Mouse (Mus musculus) bone marrow macrophage, adult 2 months (primary cell): Measurements from ENCODE around the gene Cachd1. TPM values are rescaled to one million over a fixed set of nuclear protein-coding genes. Genes with fewer than 3 reads are reported as not detected.

Experiments used
- H3K27ac ChIP-seq: 2 replicates; pipeline ENCODE4 v1.5.1; 2012; ENCODE audit warnings: low read depth, low read length; ENCODE audit not compliant: insufficient read depth
- H3K4me1 ChIP-seq: 2 replicates; pipeline ENCODE4 v1.6.1; 2012; ENCODE audit warnings: low read length; ENCODE audit not compliant: control insufficient read depth, insufficient read depth
- H3K4me3 ChIP-seq: 2 replicates; pipeline ENCODE4 v1.5.1; 2012; ENCODE audit warnings: mild to moderate bottlenecking, low read length, moderate library complexity; ENCODE audit not compliant: insufficient read depth
- CTCF ChIP-seq: IDR thresholded peaks from 2 replicates; pipeline ENCODE4 v1.5.1; 2012; ENCODE audit warnings: low read depth, mild to moderate bottlenecking, low read length, moderate library complexity
- POLR2A ChIP-seq: IDR thresholded peaks from 2 replicates; pipeline ENCODE4 v1.6.1; 2012; ENCODE audit warnings: mild to moderate bottlenecking, low read depth, low read length, borderline replicate concordance
- polyA plus RNA-seq: library from polyadenylated mRNA; stranded (reverse); fragments of >200 nt; gene quantifications from 2 replicates; pipeline ENCODE4 v1.2.4, GENCODE M21; 2012; ENCODE audit not compliant: missing spikeins, insufficient read depth, insufficient read length

Cachd1 gene
- polyA plus RNA-seq, 1 experiment = not detected

DNA sequence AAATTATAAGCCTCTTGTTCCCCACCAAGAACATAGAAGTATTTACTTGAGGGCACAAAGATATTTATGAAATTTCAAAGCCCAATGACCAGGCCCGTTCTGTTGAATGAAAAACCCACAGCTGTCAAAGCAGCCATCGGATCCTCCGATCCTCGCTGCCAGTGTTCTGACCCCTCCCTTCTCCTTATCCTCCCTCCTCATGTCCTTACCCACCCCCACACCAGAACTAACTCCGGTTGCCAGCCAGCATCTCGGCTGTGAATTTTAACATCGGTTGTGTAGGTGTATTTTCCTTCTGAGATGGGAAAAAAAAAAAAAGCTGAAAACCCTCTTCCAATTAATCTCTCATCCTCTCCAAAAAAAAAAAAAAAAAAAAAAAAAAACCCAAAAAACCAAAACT, 260.7 kb downstream of the Cachd1 start:
- Histone ChIP-seq H3K27ac (no peak overlapping the region), H3K4me1 (no peaks in the 10 kb centered on the region), H3K4me3 (no peak overlapping the region)
- no peak for TF ChIP-seq POLR2A
- TF ChIP-seq CTCF = no peak

DNA sequence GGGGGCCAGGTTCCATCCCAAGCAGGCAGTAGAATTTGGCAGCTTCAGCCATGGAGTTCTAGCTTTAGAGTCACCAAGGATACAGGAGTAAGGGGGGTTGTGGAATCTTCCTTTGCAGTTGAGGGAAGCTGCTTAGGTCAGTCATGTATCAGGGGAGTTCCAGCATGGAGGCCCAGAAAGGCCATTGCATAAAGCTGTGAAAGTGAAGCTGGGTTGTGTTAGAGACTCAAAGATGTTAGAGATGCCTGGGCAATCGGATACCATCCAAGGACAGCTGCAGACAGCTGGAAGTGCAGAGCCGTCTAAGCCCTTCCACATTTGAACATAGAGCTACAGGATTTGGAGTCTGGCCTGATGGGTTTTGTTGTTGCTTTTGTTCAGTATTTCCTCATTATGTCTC, 267.2 kb downstream of the Cachd1 start:
- no peaks in the 10 kb centered on the region for H3K4me1 ChIP-seq
- H3K4me3 ChIP-seq = no peak overlapping the region
- no peak overlapping the region for H3K27ac ChIP-seq
- no peak for TF ChIP-seq POLR2A
- TF ChIP-seq CTCF = no peak

DNA sequence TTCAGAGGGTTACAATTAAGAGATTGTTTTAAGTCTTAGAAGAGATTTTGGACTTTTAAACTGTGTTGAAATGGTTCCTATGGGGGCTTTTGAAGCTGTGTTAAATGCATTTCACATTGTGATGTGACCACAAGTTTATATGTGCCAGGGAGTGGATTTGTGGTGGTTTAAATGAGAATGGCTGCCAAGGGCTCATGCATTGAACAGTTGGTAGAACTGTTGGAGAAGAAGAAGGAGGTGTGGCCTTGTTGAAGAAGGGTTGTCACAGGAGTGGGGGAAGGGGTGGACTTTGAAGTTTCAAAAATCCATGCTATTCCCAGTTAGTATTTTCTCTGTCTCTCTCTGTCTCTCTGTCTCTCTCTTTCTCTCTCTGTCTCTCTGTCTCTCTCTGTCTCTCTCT, 267.7 kb downstream of the Cachd1 start:
- Histone ChIP-seq H3K27ac (no peak overlapping the region), H3K4me1 (no peaks in the 10 kb centered on the region), H3K4me3 (no peak overlapping the region)
- TF ChIP-seq CTCF (no peak), POLR2A (no peak)

DNA sequence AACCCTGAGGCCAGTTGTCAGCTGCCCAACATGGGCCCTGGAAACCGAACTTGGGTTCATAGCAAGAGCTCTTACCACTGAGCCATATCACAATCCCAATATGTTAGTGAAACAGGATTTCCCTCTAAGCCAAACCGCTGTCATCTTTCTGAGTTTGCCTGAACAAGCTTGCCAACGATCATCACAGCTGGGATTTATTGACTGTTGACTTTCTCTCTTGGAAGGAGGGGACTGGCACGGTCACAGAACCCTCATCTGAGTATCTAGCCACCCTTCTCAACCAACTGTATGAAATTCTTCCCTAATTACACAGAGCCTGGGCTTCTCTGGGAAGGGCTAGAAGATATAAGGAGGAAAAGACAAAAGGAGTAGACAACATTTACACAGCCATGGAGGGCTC, 270.1 kb downstream of the Cachd1 start:
- no peak overlapping the region for H3K4me3 ChIP-seq
- H3K4me1 ChIP-seq = no peaks in the 10 kb centered on the region
- H3K27ac ChIP-seq = no peak overlapping the region
- no peak for TF ChIP-seq POLR2A
- TF ChIP-seq CTCF = no peak

DNA sequence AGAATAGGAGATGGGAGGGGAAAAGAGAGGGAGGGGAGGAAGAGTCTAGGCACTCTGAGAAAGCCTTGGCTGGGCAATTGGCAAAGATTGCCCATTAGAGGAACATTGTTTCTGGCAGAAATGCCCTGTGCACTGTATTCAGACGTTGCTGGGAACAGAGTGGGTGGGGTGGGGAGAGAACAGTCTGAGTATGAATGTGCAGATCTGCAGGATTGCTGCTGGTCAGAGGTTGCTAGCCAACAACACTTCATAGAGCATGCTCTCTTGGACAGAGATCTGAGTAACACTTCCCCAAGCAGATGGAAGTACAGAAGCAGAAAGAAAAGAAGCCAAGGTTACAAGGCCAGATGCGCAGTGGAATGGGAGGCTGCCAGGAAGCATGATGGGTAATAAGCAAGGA, 285.7 kb downstream of the Cachd1 start:
- TF ChIP-seq POLR2A = no peak
- no peak for TF ChIP-seq CTCF
- H3K4me1 ChIP-seq = no peaks in the 10 kb centered on the region
- H3K27ac ChIP-seq = no peak overlapping the region
- no peak overlapping the region for H3K4me3 ChIP-seq

DNA sequence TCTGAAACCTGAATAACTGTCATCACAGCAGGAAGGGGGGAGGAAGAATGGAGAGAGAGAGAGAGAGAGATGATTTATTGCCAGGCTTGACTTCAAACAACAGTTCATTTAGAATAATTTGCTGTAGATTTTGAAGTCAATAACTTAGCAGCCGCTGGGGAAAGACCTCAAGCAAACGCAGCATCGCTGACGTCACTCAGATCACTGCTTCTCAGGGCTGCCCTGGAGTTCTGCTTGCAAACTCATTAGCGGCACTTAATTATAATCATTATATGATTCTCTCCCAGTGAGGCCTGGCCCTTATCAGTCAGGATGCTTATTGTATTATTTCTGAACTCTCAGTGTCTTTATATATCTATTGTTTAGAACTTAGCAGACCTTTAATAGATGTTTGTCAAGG, 289.9 kb downstream of the Cachd1 start:
- no peak overlapping the region for H3K27ac ChIP-seq
- H3K4me1 ChIP-seq = no peaks in the 10 kb centered on the region
- no peak overlapping the region for H3K4me3 ChIP-seq
- TF ChIP-seq POLR2A (no peak), CTCF (no peak)

DNA sequence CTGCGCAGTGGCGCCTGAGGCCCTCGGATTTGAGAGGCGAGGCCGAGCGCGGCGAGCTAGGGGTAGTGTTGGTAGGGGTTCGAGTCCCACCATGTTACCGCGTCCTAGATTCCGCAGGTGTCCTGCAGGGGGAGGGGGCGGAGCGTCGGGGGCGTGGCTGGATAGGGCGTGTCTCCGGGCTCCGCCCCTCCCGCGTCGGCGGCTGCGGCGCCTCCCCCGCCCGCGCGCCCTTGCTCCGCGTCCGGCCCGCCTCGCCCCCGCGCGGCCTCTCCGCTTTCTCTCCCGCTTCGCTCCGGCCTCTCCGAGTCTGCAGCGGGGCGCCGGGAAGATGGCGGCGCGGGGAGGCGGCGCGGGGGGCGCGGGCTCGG, 292.3 kb downstream of the Cachd1 start, which contains the start of gene Raver2:
TSS of gene Raver2 (plus strand) at position 198 of the 368 bp plus-strand sequence.
- no peak within 1 kb of the TSS; the same call in 1 of the 2 replicates for H3K4me3 ChIP-seq
- no peaks in the 10 kb centered on the region for H3K4me1 ChIP-seq
- H3K27ac ChIP-seq = no peak within 1 kb of the TSS
- TF ChIP-seq POLR2A (no peak), CTCF (no peak)

DNA sequence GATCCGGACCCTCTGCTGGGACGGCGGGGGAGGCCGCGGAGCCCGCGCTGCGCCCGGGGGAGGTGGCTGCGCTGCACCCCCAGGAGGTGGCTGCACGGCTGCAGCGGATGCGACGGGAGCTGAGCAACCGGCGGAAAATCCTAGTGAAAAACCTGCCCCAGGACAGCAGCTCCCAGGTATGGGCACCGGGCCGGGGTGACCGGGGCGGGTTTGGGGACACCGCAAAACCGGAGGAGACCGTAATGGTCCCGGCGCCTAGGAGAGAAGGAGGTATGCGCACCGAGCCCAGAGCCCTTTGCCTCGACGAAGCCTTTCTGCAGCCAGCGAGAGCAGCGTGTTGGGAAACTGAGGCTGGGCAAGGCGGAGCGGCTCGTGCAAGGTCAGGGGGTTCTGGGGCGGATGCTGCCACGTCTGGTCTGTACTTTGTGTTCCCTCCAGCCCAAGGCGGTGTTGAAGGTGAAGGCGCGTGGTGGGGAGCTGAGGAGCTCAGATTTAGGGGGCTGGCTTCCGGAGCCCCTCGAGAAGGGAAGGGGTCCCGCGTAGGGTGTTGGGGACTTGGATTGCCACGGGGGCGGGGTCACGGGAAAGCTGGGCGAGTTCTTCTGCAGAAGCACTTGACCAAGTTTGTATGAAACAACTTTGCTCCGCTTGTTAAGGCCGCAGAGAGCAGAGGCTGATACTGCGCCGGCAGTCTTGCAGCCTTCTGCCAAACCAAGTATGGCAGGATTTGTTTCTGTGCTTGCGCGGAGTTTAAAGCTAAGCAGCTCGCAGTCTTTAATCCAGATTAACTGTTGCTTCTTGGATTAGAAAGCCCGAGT, 292.9 kb downstream of the Cachd1 start:
- TF ChIP-seq CTCF (no peak), POLR2A (no peak)
- Histone ChIP-seq H3K4me3 (no peak overlapping the region; the same call in 1 of the 2 replicates), H3K27ac (no peak overlapping the region), H3K4me1 (no peaks in the 10 kb centered on the region)

DNA sequence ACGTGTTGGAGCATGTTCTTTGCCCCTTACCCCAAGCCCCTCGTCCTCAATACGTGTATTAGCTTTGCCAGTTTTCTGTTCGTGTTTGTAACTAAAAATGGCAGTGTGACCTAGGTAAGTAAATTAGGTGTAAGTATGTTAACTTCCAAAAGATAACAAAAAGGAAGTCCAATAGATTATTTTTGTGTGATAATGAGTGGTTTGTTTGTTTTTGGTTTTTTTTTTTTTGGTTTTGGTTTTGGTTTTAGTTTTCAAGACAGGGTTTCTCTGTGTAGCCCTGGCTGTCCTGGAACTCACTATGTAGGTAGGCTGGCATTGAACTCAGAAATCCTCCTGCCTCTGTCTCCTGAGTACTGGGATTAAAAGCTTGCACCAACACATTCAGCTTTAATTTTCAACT, 295.1 kb downstream of the Cachd1 start:
- no peak for TF ChIP-seq POLR2A
- TF ChIP-seq CTCF = no peak
- H3K4me1 ChIP-seq = no peaks in the 10 kb centered on the region
- no peak overlapping the region for H3K4me3 ChIP-seq
- H3K27ac ChIP-seq = no peak overlapping the region

DNA sequence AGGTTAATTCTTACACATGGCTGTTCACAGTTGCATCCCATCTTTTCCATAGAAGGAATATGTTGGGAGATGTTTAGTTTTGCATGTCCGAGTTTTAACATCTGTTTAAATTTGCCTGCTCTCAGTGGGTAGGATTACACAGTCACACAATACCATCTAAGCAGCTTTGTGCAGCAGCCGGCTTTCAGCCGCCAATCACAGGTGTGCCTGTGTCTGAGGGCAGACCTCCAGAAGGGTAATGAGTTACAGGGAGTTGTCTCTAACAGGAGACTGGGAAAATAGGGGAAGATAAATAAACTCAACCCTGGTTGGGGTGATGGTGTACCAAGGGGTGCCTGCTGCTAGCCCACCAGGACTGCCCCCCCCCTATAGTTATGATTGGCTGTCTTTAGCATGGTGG, 299.9 kb downstream of the Cachd1 start:
- Histone ChIP-seq H3K4me3 (no peak overlapping the region), H3K27ac (no peak overlapping the region), H3K4me1 (no peaks in the 10 kb centered on the region)
- no peak for TF ChIP-seq POLR2A
- TF ChIP-seq CTCF = no peak

Other genes starting within 250 kb of the Cachd1 start
- not detected in 2 replicates for gene Gm10577, start 244.0 kb downstream of the Cachd1 start, polyA plus RNA-seq